Mouse (Mus musculus) adrenal gland, postnatal 10 days (tissue): ENCODE measurements at regions not wholly inside any gene's neighbourhood (a gene's known extent, or its start where the extent isn't known, plus 50 kb on each side); places are given as distances from the start of the nearest gene placed in this dataset.

Source experiments
- DNase-seq: peaks from one replicate; pipeline ENCODE4 v3.0.0; 2021; ENCODE audit warnings: mixed read lengths

GRCm38 (mm10) chr3:155470742-155471141, 377.5 kb downstream of the Lrriq3 start:
- DNase-seq, result no peak

GRCm38 (mm10) chr3:155485487-155485886, 392.3 kb downstream of the Lrriq3 start:
- no peak for DNase-seq

GRCm38 (mm10) chr3:155487877-155488537, 394.8 kb downstream of the Lrriq3 start:
- no peak for DNase-seq

GRCm38 (mm10) chr3:155490670-155491069, 397.4 kb downstream of the Lrriq3 start:
- DNase-seq, result no peak

- DNase-seq, result no peak
Measured at GRCm38 (mm10) chr3:155510161-155510857, 417.1 kb downstream of the Lrriq3 start.

- DNase-seq, result no peak
Measured at GRCm38 (mm10) chr3:155513885-155514284, 420.7 kb downstream of the Lrriq3 start.

- DNase-seq, result no peak
Measured at GRCm38 (mm10) chr3:155529312-155529711, 436.1 kb downstream of the Lrriq3 start.

- DNase-seq, result no peak
Measured at GRCm38 (mm10) chr3:155530811-155531210, 437.6 kb downstream of the Lrriq3 start.

- no peak for DNase-seq
Measured at GRCm38 (mm10) chr3:155532075-155532474, 438.8 kb downstream of the Lrriq3 start.

GRCm38 (mm10) chr3:155548204-155548603, 455.0 kb downstream of the Lrriq3 start:
- no peak for DNase-seq

- DNase-seq, result no peak
Measured at GRCm38 (mm10) chr3:155577111-155577510, 483.9 kb downstream of the Lrriq3 start.

GRCm38 (mm10) chr3:155604001-155604400, 510.8 kb downstream of the Lrriq3 start:
- no peak for DNase-seq
